24 mouse cellular contexts compared by ENCODE assay signal in the genomic region with DNA sequence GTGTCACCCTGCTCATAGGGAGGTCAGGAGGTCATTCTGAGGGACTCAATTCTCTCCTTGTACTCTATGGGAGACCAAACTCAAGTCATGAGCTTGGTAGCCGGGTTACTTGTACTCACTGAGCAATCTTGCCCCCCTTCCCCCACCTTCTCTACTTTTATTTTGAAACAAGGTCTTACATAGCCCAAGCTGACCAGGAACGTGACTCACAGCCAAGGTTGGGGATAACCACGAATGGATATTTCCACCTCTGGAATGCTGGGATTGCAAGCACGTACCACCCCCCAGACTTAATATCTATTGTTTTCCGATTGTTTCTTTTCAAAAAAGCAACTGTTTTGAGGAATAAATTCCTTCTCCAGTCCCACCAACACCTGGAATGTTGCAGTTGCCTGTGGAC.
"Had no signal": no experiment of that assay in that cellular context is flagged by ENCODE, and none has a peak within 500 bp of the region (broad histone marks: within the 10 kb centered on the region; RNA-seq: fewer than 3 reads in every experiment).

No protein-coding gene starts in this region.

- H3K36me3 ChIP-seq: limb, embryonic 10.5 days; limb, embryonic 13.5 days; liver, embryonic 12.5 days; liver, embryonic 15.5 days; lung, embryonic 15.5 days; midbrain, embryonic 10.5 days; midbrain, embryonic 13.5 days; neural tube, embryonic 12.5 days; neural tube, embryonic 15.5 days had no signal

- H3K9ac ChIP-seq: limb, embryonic 13.5 days; liver, embryonic 12.5 days; liver, embryonic 15.5 days; lung, embryonic 15.5 days; midbrain, embryonic 13.5 days; neural tube, embryonic 12.5 days; neural tube, embryonic 15.5 days had no signal

- H3K27me3 ChIP-seq: liver, embryonic 12.5 days; liver, embryonic 15.5 days; lung, embryonic 15.5 days; megakaryocyte, embryonic 14.5 days; midbrain, embryonic 13.5 days; neural tube, embryonic 15.5 days had no signal

- H3K4me2 ChIP-seq: limb, embryonic 13.5 days; liver, embryonic 12.5 days; liver, embryonic 15.5 days; lung, embryonic 15.5 days; midbrain, embryonic 13.5 days; neural tube, embryonic 12.5 days; neural tube, embryonic 15.5 days had no signal

- H3K4me1 ChIP-seq: liver, embryonic 15.5 days; megakaryocyte, embryonic 14.5 days; neural tube, embryonic 12.5 days; neural tube, embryonic 15.5 days had no signal

- DNase-seq: kidney, postnatal 25 days; layer of hippocampus, adult 9-11 months; liver; lung, adult 18-20 months; lung, postnatal 10 days; lung, postnatal 36 days; right cerebral cortex, adult 18-20 months; right cerebral cortex, postnatal 14 days; right cerebral cortex, postnatal 4 days; thymus, adult 2 months; thymus, postnatal 25 days had no signal

- H3K4me3 ChIP-seq: layer of hippocampus, adult 2 months; limb, embryonic 10.5 days; limb, embryonic 13.5 days; liver, embryonic 12.5 days; liver, embryonic 15.5 days; lung, embryonic 15.5 days; megakaryocyte, embryonic 14.5 days; midbrain, embryonic 10.5 days; midbrain, embryonic 13.5 days; neural tube, embryonic 12.5 days; neural tube, embryonic 15.5 days had no signal

- H3K9me3 ChIP-seq: limb, embryonic 10.5 days; limb, embryonic 13.5 days; liver, embryonic 12.5 days; liver, embryonic 15.5 days; lung, embryonic 15.5 days; megakaryocyte, embryonic 14.5 days; midbrain, embryonic 10.5 days; midbrain, embryonic 13.5 days; neural tube, embryonic 12.5 days; neural tube, embryonic 15.5 days had no signal

- ATAC-seq: liver, embryonic 12.5 days; midbrain, embryonic 13.5 days had no signal

- H3K27ac ChIP-seq: kidney, postnatal 0 days; layer of hippocampus, adult 2 months; limb, embryonic 10.5 days; limb, embryonic 13.5 days; liver, embryonic 12.5 days; liver, embryonic 15.5 days; lung, embryonic 15.5 days; midbrain, embryonic 10.5 days; midbrain, embryonic 13.5 days; neural tube, embryonic 12.5 days; neural tube, embryonic 15.5 days; stomach, postnatal 0 days had no signal
